9 mouse cellular contexts compared by ENCODE assay signal in the genomic region with DNA sequence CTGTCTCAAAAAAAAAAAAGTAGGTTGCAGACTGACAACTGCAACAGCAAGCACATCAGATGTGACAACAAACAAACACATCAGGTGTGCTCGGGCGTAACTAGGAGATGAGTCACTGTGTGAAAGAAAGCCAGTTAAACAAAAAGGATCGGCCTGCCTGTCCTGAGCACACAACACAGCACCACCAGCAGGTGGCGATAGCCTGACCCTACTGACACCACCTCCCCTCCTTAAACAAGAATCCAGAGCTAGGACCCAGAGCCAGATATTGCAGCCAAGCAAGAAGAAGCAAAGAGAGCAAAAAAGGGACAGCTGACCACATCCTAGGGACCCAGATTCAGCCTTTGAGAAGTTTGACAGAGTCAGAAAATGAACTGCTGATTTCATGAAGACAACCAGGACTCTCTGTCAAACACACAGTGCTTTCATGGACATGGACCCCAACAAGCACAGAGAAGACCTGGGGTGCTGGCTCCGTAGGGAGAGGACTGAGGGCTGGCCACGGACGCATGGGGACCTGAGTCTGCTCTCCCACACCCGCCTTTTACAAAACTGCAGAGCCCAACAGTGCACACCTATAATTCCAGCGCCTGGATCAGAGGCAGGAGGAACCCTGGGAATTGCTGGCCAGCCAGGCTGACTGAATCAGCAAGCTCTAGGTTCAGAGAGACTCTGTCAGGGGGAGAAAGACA. TPM values are rescaled to one million over a fixed set of nuclear protein-coding genes. Genes with fewer than 3 reads are reported as not detected.
DNase-seq lines count a peak whose midpoint lies in the region; ATAC-seq and TF ChIP-seq lines count a peak whose summit lies in the region.
"Had no signal": no experiment of that assay in that cellular context is flagged by ENCODE, and none has a peak within 500 bp of the region (broad histone marks: within the 10 kb centered on the region; RNA-seq: fewer than 3 reads in every experiment).

No protein-coding gene starts in this region.

- no peaks in the 10 kb centered on the region for H3K9me3 ChIP-seq in midbrain, embryonic 10.5 days (replicated peaks)
- H3K9me3 ChIP-seq in midbrain, embryonic 16.5 days (replicated peaks; ENCODE audit: control insufficient read depth, low read length, poor library complexity, severe bottlenecking): no peaks in the 10 kb centered on the region
- no peaks in the 10 kb centered on the region for H3K9me3 ChIP-seq in heart, postnatal 0 days (replicated peaks; ENCODE audit: control insufficient read depth, low read length)
- H3K9me3 ChIP-seq in midbrain, embryonic 14.5 days (ENCODE audit: control insufficient read depth, low read length): no peaks in the 10 kb centered on the region
- H3K9me3 ChIP-seq: heart, embryonic 13.5 days had no signal

- no peak overlapping the region for H3K27ac ChIP-seq in midbrain, embryonic 10.5 days (replicated peaks)
- H3K27ac ChIP-seq in midbrain, embryonic 16.5 days (ENCODE audit: low read length): no peak overlapping the region
- no peak overlapping the region for H3K27ac ChIP-seq in heart, postnatal 0 days (ENCODE audit: low read depth)
- H3K27ac ChIP-seq in midbrain, embryonic 14.5 days (replicated peaks; ENCODE audit: low read depth, low read length): no peak overlapping the region
- H3K27ac ChIP-seq: heart, embryonic 13.5 days had no signal

- DNase-seq in midbrain, embryonic 10.5 days (ENCODE audit: low spot score): peak; percentile 52
- DNase-seq in T-cell, adult 2 months (ENCODE audit: low spot score): peak; percentile 51
- DNase-seq in cerebellum, postnatal 14 days: peak; percentile 79 to 81
- DNase-seq in heart, postnatal 0 days (ENCODE audit: low spot score): peak; percentile 78
- peak; percentile 61 for DNase-seq in left cerebral cortex, adult 11 months (ENCODE audit: low spot score)
- peak; percentile 77 for DNase-seq in midbrain, embryonic 14.5 days
- peak; percentile 48 for DNase-seq in thymus, postnatal 25 days

- H3K4me1 ChIP-seq in midbrain, embryonic 10.5 days: peaks cover 16% of the 10 kb centered on the region
- H3K4me1 ChIP-seq in midbrain, embryonic 16.5 days (ENCODE audit: control insufficient read depth, insufficient read depth, low read length): peaks cover 24% of the 10 kb centered on the region
- H3K4me1 ChIP-seq in heart, postnatal 0 days (ENCODE audit: control insufficient read depth, insufficient read depth): peaks cover 19% of the 10 kb centered on the region
- H3K4me1 ChIP-seq in midbrain, embryonic 14.5 days (ENCODE audit: control insufficient read depth, insufficient read depth, low read length): peaks cover 10% of the 10 kb centered on the region

- H3K36me3 ChIP-seq in midbrain, embryonic 10.5 days: peaks cover 13% of the 10 kb centered on the region
- peaks cover 1% of the 10 kb centered on the region; the same call in 1 of the 2 replicates for H3K36me3 ChIP-seq in midbrain, embryonic 16.5 days (ENCODE audit: control insufficient read depth, insufficient read depth, low read length)
- H3K36me3 ChIP-seq in heart, postnatal 0 days (replicated peaks; ENCODE audit: control insufficient read depth, insufficient read depth, low read length): 0 out of 2 replicates have a peak, but pooled peaks cover 1% of the 10 kb centered on the region
- H3K36me3 ChIP-seq in midbrain, embryonic 14.5 days (ENCODE audit: control insufficient read depth, insufficient read depth, low read length): 0 out of 2 replicates have a peak, but pooled peaks cover 3% of the 10 kb centered on the region

- TF ChIP-seq EP300 in heart, postnatal 0 days (IDR thresholded peaks at IDR 0.05; ENCODE audit: low read depth): no peak

- H3K4me2 ChIP-seq in midbrain, embryonic 16.5 days (ENCODE audit: low read length): no peak overlapping the region
- no peak overlapping the region for H3K4me2 ChIP-seq in heart, postnatal 0 days (ENCODE audit: low read depth, low read length)
- no peak overlapping the region for H3K4me2 ChIP-seq in midbrain, embryonic 14.5 days (ENCODE audit: low read length)
- H3K4me2 ChIP-seq: heart, embryonic 13.5 days had no signal

- H3K9ac ChIP-seq in midbrain, embryonic 16.5 days (ENCODE audit: low read depth, low read length): no peak overlapping the region
- no peak overlapping the region for H3K9ac ChIP-seq in heart, postnatal 0 days (replicated peaks; ENCODE audit: low read depth, low read length)
- H3K9ac ChIP-seq in midbrain, embryonic 14.5 days (replicated peaks; ENCODE audit: low read length): no peak overlapping the region
- H3K9ac ChIP-seq: heart, embryonic 13.5 days had no signal

- WGBS in midbrain, embryonic 10.5 days: 53% methylated on average over 9 of the region's 9 CpGs
- WGBS in midbrain, embryonic 16.5 days: 53% methylated on average over 9 of the region's 9 CpGs
- 44% methylated on average over 9 of the region's 9 CpGs for WGBS in heart, postnatal 0 days
- WGBS in midbrain, embryonic 14.5 days: 49% methylated on average over 9 of the region's 9 CpGs

- ATAC-seq in midbrain, embryonic 16.5 days: no peak
- peak; percentile 39; the same call in 1 of the 2 replicates for ATAC-seq in heart, postnatal 0 days (ENCODE audit: insufficient read depth, low read depth)
- no peak for ATAC-seq in midbrain, embryonic 14.5 days (ENCODE audit: low FRiP score, low TSS enrichment)

- no peak overlapping the region for H3K4me3 ChIP-seq in midbrain, embryonic 10.5 days
- no peak overlapping the region for H3K4me3 ChIP-seq in midbrain, embryonic 16.5 days (ENCODE audit: low read depth, low read length)
- H3K4me3 ChIP-seq in heart, postnatal 0 days (ENCODE audit: low read depth, low read length): no peak overlapping the region
- H3K4me3 ChIP-seq in midbrain, embryonic 14.5 days (replicated peaks; ENCODE audit: low read depth, low read length): no peak overlapping the region
- H3K4me3 ChIP-seq: heart, embryonic 13.5 days had no signal

- peak; percentile 84 for TF ChIP-seq CTCF in heart, postnatal 0 days (IDR thresholded peaks at IDR 0.05; ENCODE audit: low read depth)

- H3K27me3 ChIP-seq in midbrain, embryonic 10.5 days (ENCODE audit: low read depth, poor library complexity, severe bottlenecking): no peaks in the 10 kb centered on the region
- no peaks in the 10 kb centered on the region for H3K27me3 ChIP-seq in midbrain, embryonic 16.5 days (ENCODE audit: control insufficient read depth, insufficient read depth, low read depth, low read length)
- H3K27me3 ChIP-seq in heart, postnatal 0 days (ENCODE audit: control insufficient read depth, insufficient read depth, low read length): no peaks in the 10 kb centered on the region
- no peaks in the 10 kb centered on the region for H3K27me3 ChIP-seq in midbrain, embryonic 14.5 days (ENCODE audit: control insufficient read depth, insufficient read depth, low read length)
- H3K27me3 ChIP-seq: heart, embryonic 13.5 days had no signal

RNA-seq across cellular contexts. Expression of a gene that starts 28.1 kb away (rescaled TPM):
- polyA plus RNA-seq in midbrain, embryonic 10.5 days (2016; fragmentation: Nextera tagmentation; extraction: Ambion mirVana): 20.6 and 26.9 TPM in 2 replicates
- polyA plus RNA-seq in midbrain, embryonic 16.5 days (2015; fragmentation: Nextera tagmentation; extraction: Ambion mirVana): 25.8 and 30.1 TPM in 2 replicates
- total RNA-seq in heart, postnatal 0 days (2014; rRNA removed; ENCODE audit: low replicate concordance): 7.9 and 12.4 TPM in 2 replicates
- 6.1 and 8.7 TPM in 2 replicates for polyA plus RNA-seq in heart, postnatal 0 days (2015; fragmentation: Nextera tagmentation; extraction: Ambion mirVana)
- 27.4 and 28.6 TPM in 2 replicates for polyA plus RNA-seq in midbrain, embryonic 14.5 days (2014; fragmentation: Nextera tagmentation; extraction: Ambion mirVana)

RNA-seq across cellular contexts. Expression of a gene that starts 48.9 kb away (rescaled TPM):
- polyA plus RNA-seq in midbrain, embryonic 10.5 days (2016; fragmentation: Nextera tagmentation; extraction: Ambion mirVana): 27.8 and 28.2 TPM in 2 replicates
- 38.2 and 41.3 TPM in 2 replicates for polyA plus RNA-seq in midbrain, embryonic 16.5 days (2015; fragmentation: Nextera tagmentation; extraction: Ambion mirVana)
- total RNA-seq in heart, postnatal 0 days (2014; rRNA removed; ENCODE audit: low replicate concordance): 35.3 and 44.6 TPM in 2 replicates
- 35.3 and 36.6 TPM in 2 replicates for polyA plus RNA-seq in heart, postnatal 0 days (2015; fragmentation: Nextera tagmentation; extraction: Ambion mirVana)
- polyA plus RNA-seq in midbrain, embryonic 14.5 days (2014; fragmentation: Nextera tagmentation; extraction: Ambion mirVana): 21.0 and 21.5 TPM in 2 replicates

RNA-seq across cellular contexts. Expression of a gene that starts 54.1 kb away (rescaled TPM):
- 87.4 and 106 TPM in 2 replicates for polyA plus RNA-seq in midbrain, embryonic 10.5 days (2016; fragmentation: Nextera tagmentation; extraction: Ambion mirVana)
- 16.8 and 18.3 TPM in 2 replicates for polyA plus RNA-seq in midbrain, embryonic 16.5 days (2015; fragmentation: Nextera tagmentation; extraction: Ambion mirVana)
- total RNA-seq in heart, postnatal 0 days (2014; rRNA removed; ENCODE audit: low replicate concordance): 28.5 and 60.6 TPM in 2 replicates
- polyA plus RNA-seq in heart, postnatal 0 days (2015; fragmentation: Nextera tagmentation; extraction: Ambion mirVana): 26.5 and 27.5 TPM in 2 replicates
- 17.5 and 23.7 TPM in 2 replicates for polyA plus RNA-seq in midbrain, embryonic 14.5 days (2014; fragmentation: Nextera tagmentation; extraction: Ambion mirVana)

RNA-seq across cellular contexts. Expression of a gene that starts 55.7 kb away (rescaled TPM):
- polyA plus RNA-seq in midbrain, embryonic 10.5 days (2016; fragmentation: Nextera tagmentation; extraction: Ambion mirVana): 27.6 and 29.5 TPM in 2 replicates
- 20.6 and 20.8 TPM in 2 replicates for polyA plus RNA-seq in midbrain, embryonic 16.5 days (2015; fragmentation: Nextera tagmentation; extraction: Ambion mirVana)
- total RNA-seq in heart, postnatal 0 days (2014; rRNA removed; ENCODE audit: low replicate concordance): 6.0 and 8.7 TPM in 2 replicates
- 7.0 and 7.4 TPM in 2 replicates for polyA plus RNA-seq in heart, postnatal 0 days (2015; fragmentation: Nextera tagmentation; extraction: Ambion mirVana)
- polyA plus RNA-seq in midbrain, embryonic 14.5 days (2014; fragmentation: Nextera tagmentation; extraction: Ambion mirVana): 21.1 and 25.7 TPM in 2 replicates
